ENCODE assay signal across 8 mouse cellular contexts in the genomic region with DNA sequence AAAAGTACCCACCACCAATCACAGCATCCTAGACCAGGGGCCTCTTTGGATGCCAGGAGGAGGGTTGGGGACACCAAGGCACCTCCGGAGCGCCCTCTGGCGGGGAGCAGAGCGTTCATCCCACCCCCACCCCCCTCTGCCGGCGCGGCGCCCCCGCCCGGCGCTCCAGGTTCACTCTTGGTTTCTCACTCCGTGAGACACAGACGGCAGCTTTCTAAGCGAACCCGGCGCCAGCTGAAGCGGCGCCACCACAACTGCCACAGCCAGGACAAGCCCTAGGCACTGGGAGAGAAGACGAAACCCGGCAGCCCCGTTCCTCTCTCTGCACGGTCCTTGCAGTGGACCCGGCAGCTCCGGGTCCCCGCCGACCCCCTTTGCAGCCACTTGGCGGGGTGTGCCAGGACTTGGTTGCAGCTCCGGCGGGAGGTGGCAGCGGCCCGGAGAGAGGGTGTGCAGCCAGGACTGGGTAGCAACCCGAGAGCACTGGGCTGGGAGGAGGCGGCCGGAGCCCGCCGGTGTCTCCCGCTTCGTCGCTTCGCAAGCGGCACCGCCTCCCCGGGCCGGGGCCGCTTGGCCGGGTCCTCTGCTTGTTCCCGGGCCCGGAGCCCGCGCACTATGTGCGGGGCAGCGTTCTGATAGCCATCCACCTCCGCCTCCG. TPM values are rescaled to one million over a fixed set of nuclear protein-coding genes. Genes with fewer than 3 reads are reported as not detected.
DNase-seq lines count a peak whose midpoint lies in the region; ATAC-seq and TF ChIP-seq lines count a peak whose summit lies in the region.

Gene Slc35f1, plus strand, starts transcription at position 200 of the 658 bp plus-strand sequence.

- peak within 1 kb of the TSS; percentile 70 for H3K27ac ChIP-seq in embryonic facial prominence, embryonic 15.5 days (replicated peaks)
- peak within 1 kb of the TSS; percentile 39; the same call in 1 of the 2 replicates for H3K27ac ChIP-seq in heart, embryonic 15.5 days
- no peak within 1 kb of the TSS for H3K27ac ChIP-seq in liver, embryonic 11.5 days (ENCODE audit: low read depth, low read length)
- peak within 1 kb of the TSS; percentile 91 for H3K27ac ChIP-seq in neural tube, embryonic 15.5 days (replicated peaks)

- TF ChIP-seq POLR2A in brain, embryonic 14.5 days (IDR thresholded peaks at IDR 0.05; ENCODE audit: borderline replicate concordance, extremely low read depth, insufficient read depth, insufficient read length, poor library complexity, severe bottlenecking): no peak; the same call in 1 of the 2 replicates

- under 1% methylated on average over 54 of the region's 54 CpGs for WGBS in embryonic facial prominence, embryonic 15.5 days
- under 1% methylated on average over 48 of the region's 54 CpGs for WGBS in heart, embryonic 15.5 days
- WGBS in liver, embryonic 11.5 days: 0% methylated on average over 54 of the region's 54 CpGs
- under 1% methylated on average over 53 of the region's 54 CpGs for WGBS in neural tube, embryonic 15.5 days

- peak; percentile 88 for ATAC-seq in embryonic facial prominence, embryonic 15.5 days (ENCODE audit: insufficient number of reproducible peaks, low FRiP score, low TSS enrichment, low read depth)
- ATAC-seq in heart, embryonic 15.5 days (replicated peaks; ENCODE audit: insufficient number of reproducible peaks, insufficient read depth, low FRiP score, low read depth): peak; percentile 84
- peak; percentile 62 for ATAC-seq in liver, embryonic 11.5 days (replicated peaks; ENCODE audit: low FRiP score)
- ATAC-seq in neural tube, embryonic 15.5 days (ENCODE audit: low FRiP score): peak; percentile 92

- H3K4me2 ChIP-seq in embryonic facial prominence, embryonic 15.5 days (replicated peaks): peak within 1 kb of the TSS; percentile 93
- H3K4me2 ChIP-seq in heart, embryonic 15.5 days: peak within 1 kb of the TSS; percentile 99
- peak within 1 kb of the TSS; percentile 72 for H3K4me2 ChIP-seq in liver, embryonic 11.5 days
- H3K4me2 ChIP-seq in neural tube, embryonic 15.5 days: peak within 1 kb of the TSS; percentile 82

- no peaks in the 10 kb centered on the region for H3K9me3 ChIP-seq in embryonic facial prominence, embryonic 15.5 days (replicated peaks)
- no peaks in the 10 kb centered on the region for H3K9me3 ChIP-seq in heart, embryonic 15.5 days (replicated peaks)
- no peaks in the 10 kb centered on the region for H3K9me3 ChIP-seq in liver, embryonic 11.5 days (ENCODE audit: control insufficient read depth, low read length)
- H3K9me3 ChIP-seq in neural tube, embryonic 15.5 days (replicated peaks): no peaks in the 10 kb centered on the region

- H3K27me3 ChIP-seq in embryonic facial prominence, embryonic 15.5 days: peaks cover 7% of the 10 kb centered on the region; the same call in 1 of the 2 replicates
- peaks cover 13% of the 10 kb centered on the region; the same call in 1 of the 2 replicates for H3K27me3 ChIP-seq in heart, embryonic 15.5 days
- H3K27me3 ChIP-seq in liver, embryonic 11.5 days (replicated peaks; ENCODE audit: control insufficient read depth, insufficient read depth, low read length): peaks cover 24% of the 10 kb centered on the region
- no peaks in the 10 kb centered on the region for H3K27me3 ChIP-seq in neural tube, embryonic 15.5 days (replicated peaks)

- H3K4me1 ChIP-seq in embryonic facial prominence, embryonic 15.5 days: peaks cover 11% of the 10 kb centered on the region
- peaks cover 12% of the 10 kb centered on the region for H3K4me1 ChIP-seq in heart, embryonic 15.5 days (replicated peaks)
- H3K4me1 ChIP-seq in liver, embryonic 11.5 days (replicated peaks; ENCODE audit: control insufficient read depth, insufficient read depth, low read length): no peaks in the 10 kb centered on the region; the same call in 1 of the 2 replicates
- peaks cover 19% of the 10 kb centered on the region for H3K4me1 ChIP-seq in neural tube, embryonic 15.5 days

- TF ChIP-seq CTCF in brain, embryonic 14.5 days (IDR thresholded peaks at IDR 0.05; ENCODE audit: borderline replicate concordance, extremely low read depth, insufficient read depth, insufficient read length): peak; percentile 85

- peak within 1 kb of the TSS; percentile 50 for H3K9ac ChIP-seq in embryonic facial prominence, embryonic 15.5 days
- peak within 1 kb of the TSS; percentile 70 for H3K9ac ChIP-seq in heart, embryonic 15.5 days
- H3K9ac ChIP-seq in liver, embryonic 11.5 days (ENCODE audit: low read depth, low read length): peak within 1 kb of the TSS; percentile 43
- H3K9ac ChIP-seq in neural tube, embryonic 15.5 days (replicated peaks): peak within 1 kb of the TSS; percentile 87

- no peaks in the 10 kb centered on the region for H3K36me3 ChIP-seq in embryonic facial prominence, embryonic 15.5 days
- H3K36me3 ChIP-seq in heart, embryonic 15.5 days: no peaks in the 10 kb centered on the region
- H3K36me3 ChIP-seq in liver, embryonic 11.5 days (ENCODE audit: control insufficient read depth, insufficient read depth, low read length): no peaks in the 10 kb centered on the region
- H3K36me3 ChIP-seq in neural tube, embryonic 15.5 days: no peaks in the 10 kb centered on the region

- DNase-seq in 3134 (ENCODE audit: extremely low read depth, insufficient read length, low spot score): peak; percentile 2
- peak; percentile 95 for DNase-seq in brain, embryonic 14.5 days (ENCODE audit: low read depth)
- peak; percentile 79 for DNase-seq in kidney, postnatal 10 days
- DNase-seq in liver, embryonic 11.5 days (ENCODE audit: low spot score): peak; percentile 69
- peak; percentile 55 for DNase-seq in urinary bladder, postnatal 25 days (ENCODE audit: low spot score)

- peak within 1 kb of the TSS; percentile 64 for H3K4me3 ChIP-seq in embryonic facial prominence, embryonic 15.5 days (replicated peaks)
- peak within 1 kb of the TSS; percentile 69 for H3K4me3 ChIP-seq in heart, embryonic 15.5 days
- peak within 1 kb of the TSS; percentile 51 for H3K4me3 ChIP-seq in liver, embryonic 11.5 days (ENCODE audit: low read depth, low read length)
- H3K4me3 ChIP-seq in neural tube, embryonic 15.5 days (replicated peaks): peak within 1 kb of the TSS; percentile 91

RNA-seq across cellular contexts. Expression of gene Slc35f1, which starts in this region (rescaled TPM):
- polyA plus RNA-seq in brain, embryonic 14.5 days (2012; rRNA removed): 41.9 and 52.7 TPM in 2 replicates
- polyA plus RNA-seq in embryonic facial prominence, embryonic 15.5 days (2015; fragmentation: Nextera tagmentation; extraction: Ambion mirVana): 4.0 TPM in 2 replicates
- polyA plus RNA-seq in heart, embryonic 15.5 days (2015; fragmentation: Nextera tagmentation; extraction: Ambion mirVana): 1.1 and 1.2 TPM in 2 replicates
- polyA plus RNA-seq in liver, embryonic 11.5 days (2014; fragmentation: Nextera tagmentation; extraction: Ambion mirVana): 0.14 and 0.23 TPM in 2 replicates
- 29.4 and 36.0 TPM in 2 replicates for polyA plus RNA-seq in neural tube, embryonic 15.5 days (2015; fragmentation: Nextera tagmentation; extraction: Ambion mirVana)

Comparison
In these comparisons a context has a peak if more than half of its experiments do, and no peak if none do; other contexts are left out.
1. Peak in DNase-seq, ATAC-seq, H3K4me3 ChIP-seq, H3K9ac ChIP-seq and H3K4me2 ChIP-seq in liver, embryonic 11.5 days; RNA of the gene not detected or under 1 TPM.
2. DNase-seq: peak in every context shown above with its lines; median percentile 95 in brain, embryonic 14.5 days; 79 in kidney, postnatal 10 days; 69 in liver, embryonic 11.5 days; 55 in urinary bladder, postnatal 25 days; 2 in 3134.